Mouse (Mus musculus) limb, embryonic 14.5 days (tissue): Measurements from ENCODE around the gene Ccl26. TPM values are rescaled to one million over a fixed set of nuclear protein-coding genes. Genes with fewer than 3 reads are reported as not detected.
"Not testable (repeated sequence)": the region's sequence is repeated elsewhere in the genome, so short reads cannot be mapped to it uniquely, and the experiment has no call there.

ENCODE experiments used
- ATAC-seq: fragments of 200-750 bp; cut with Nextera tagmentation; 2 replicates; pipeline ENCODE4 v1.8.0; 2017; ENCODE audit warnings: low read depth, moderate number of reproducible peaks, moderate TSS enrichment; ENCODE audit not compliant: low FRiP score
- DNase-seq: peaks from one replicate; pipeline ENCODE4 v3.0.0-alpha.2; 2015; ENCODE audit warnings: low spot score
- H3K27ac ChIP-seq: fragments of 300-500 bp; sonication (generic); replicated peaks from 2 replicates; pipeline ENCODE4 v1.5.1; 2014; ENCODE audit warnings: low read depth, mild to moderate bottlenecking, low read length, moderate library complexity, mixed read lengths
- H3K27me3 ChIP-seq: fragments of 300-500 bp; sonication (generic); 2 replicates; pipeline ENCODE4 v1.6.1; 2014; ENCODE audit warnings: low read length, mixed read lengths; ENCODE audit not compliant: control insufficient read depth, insufficient read depth
- H3K36me3 ChIP-seq: fragments of 300-500 bp; sonication (generic); 2 replicates; pipeline ENCODE4 v1.6.1; 2014; ENCODE audit warnings: mild to moderate bottlenecking, low read length, moderate library complexity, mixed read lengths; ENCODE audit not compliant: control insufficient read depth, insufficient read depth
- H3K4me1 ChIP-seq: fragments of 300-500 bp; sonication (generic); 2 replicates; pipeline ENCODE4 v1.6.1; 2014; ENCODE audit warnings: antibody characterized with exemption, low read length, mixed read lengths; ENCODE audit not compliant: control insufficient read depth, insufficient read depth
- H3K4me2 ChIP-seq: fragments of 300-500 bp; sonication (generic); replicated peaks from 2 replicates; pipeline ENCODE4 v1.6.1; 2014; ENCODE audit warnings: low read depth, mild to moderate bottlenecking, low read length, moderate library complexity; ENCODE audit not compliant: severe bottlenecking
- H3K4me3 ChIP-seq: fragments of 300-500 bp; sonication (generic); replicated peaks from 2 replicates; pipeline ENCODE4 v1.5.1; 2014; ENCODE audit warnings: low read length
- H3K9ac ChIP-seq: fragments of 300-500 bp; sonication (generic); 2 replicates; pipeline ENCODE4 v1.6.1; 2014; ENCODE audit warnings: mild to moderate bottlenecking, low read depth, low read length, moderate library complexity; ENCODE audit not compliant: severe bottlenecking
- H3K9me3 ChIP-seq: fragments of 300-500 bp; sonication (generic); 2 replicates; pipeline ENCODE4 v1.6.1; 2016; ENCODE audit warnings: low read length; ENCODE audit not compliant: control insufficient read depth
- POLR2A ChIP-seq: fragments of 200-500 bp; IDR thresholded peaks from 2 replicates; pipeline ENCODE4 v1.8.0; 2012; ENCODE audit warnings: inconsistent platforms, mild to moderate bottlenecking, moderate library complexity, borderline replicate concordance; ENCODE audit not compliant: insufficient read depth, insufficient read length; ENCODE audit errors: extremely low read depth
- WGBS: fragments of 180-500 bp; shearing (Covaris S2); extraction: QIAGEN DNeasy Blood & Tissue Kit; methylation state at CpG from one replicate; pipeline ENCODE4 v1.1.7; 2014; 5-methylcytosine and 5-hydroxymethylcytosine counted together
- polyA plus RNA-seq, 2 experiments: library from polyadenylated mRNA; depleted of rRNA in 1 of 2; stranded (reverse) in 1 of 2; unstranded in 1 of 2; fragments of >200 nt; fragmentation: Nextera tagmentation in 1 of 2; extraction: Ambion mirVana in 1 of 2; gene quantifications; 2 replicates each; pipeline versions ENCODE4 v1.2.1 to v1.2.3; 2012 to 2014

Gene Ccl26
- not detected in 2 replicates for polyA plus RNA-seq (2012; rRNA removed)
- polyA plus RNA-seq (2014; fragmentation: Nextera tagmentation; extraction: Ambion mirVana), result not detected in 2 replicates

DNA sequence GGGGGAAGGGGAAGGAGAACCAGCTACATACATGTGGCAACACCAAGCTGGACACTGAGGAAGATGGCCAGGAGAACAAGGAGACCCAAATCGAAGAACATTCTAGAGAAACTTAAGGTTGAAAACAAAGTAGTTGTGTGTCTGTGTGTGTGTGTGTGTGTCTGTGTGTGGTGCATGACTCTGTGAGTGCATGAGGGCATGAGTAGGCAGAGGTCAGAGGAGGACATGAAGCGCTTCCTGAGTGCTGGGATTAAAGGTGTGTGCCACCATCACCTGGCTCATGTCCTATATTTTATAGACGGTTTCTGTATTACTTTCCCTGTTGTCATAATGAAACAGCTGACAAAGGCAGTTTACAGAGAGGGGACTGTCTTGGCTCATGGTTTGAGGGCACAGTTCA lies at the start of gene Ccl26:
Gene Ccl26 (minus strand): TSS at position 101 of the 400 bp plus-strand sequence.
- H3K4me2 ChIP-seq, result no peak within 1 kb of the TSS
- no peak within 1 kb of the TSS for H3K9ac ChIP-seq
- no peak for TF ChIP-seq POLR2A
- H3K27ac ChIP-seq, result no peak within 1 kb of the TSS
- no peaks in the 10 kb centered on the region for H3K9me3 ChIP-seq
- no peaks in the 10 kb centered on the region for H3K36me3 ChIP-seq
- DNase-seq, result no peak
- H3K27me3 ChIP-seq, result no peaks in the 10 kb centered on the region
- H3K4me3 ChIP-seq, result no peak within 1 kb of the TSS
- no peak for ATAC-seq
- H3K4me1 ChIP-seq, result no peaks in the 10 kb centered on the region
- WGBS, result 92% methylated on average over 3 of the region's 3 CpGs

DNA sequence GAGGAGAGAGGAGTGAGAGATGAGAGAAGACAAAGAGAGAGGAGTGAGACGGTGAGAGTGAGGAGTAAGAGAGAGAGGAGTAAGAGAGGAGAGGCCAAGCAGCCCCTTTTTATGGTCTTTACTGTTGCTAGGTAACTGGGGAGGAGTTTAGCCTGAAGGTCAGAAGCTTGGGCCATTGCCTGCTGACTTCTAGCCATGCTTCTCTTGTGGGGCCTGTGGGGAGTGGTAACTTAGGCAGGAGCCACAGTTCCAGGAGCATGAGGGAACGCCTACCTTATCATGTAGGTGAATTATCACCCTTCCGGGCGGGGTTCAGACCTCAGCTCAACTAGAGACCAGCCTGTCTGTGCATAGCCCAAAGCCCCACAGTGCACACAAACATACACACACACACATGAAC lies 46.4 kb upstream of the Ccl26 start:
- H3K27me3 ChIP-seq, result no peaks in the 10 kb centered on the region
- WGBS, result 77% methylated on average over 4 of the region's 4 CpGs
- H3K9ac ChIP-seq, result no peak overlapping the region
- H3K4me1 ChIP-seq, result no peaks in the 10 kb centered on the region
- TF ChIP-seq POLR2A, result no peak
- H3K4me2 ChIP-seq, result no peak overlapping the region
- no peak overlapping the region for H3K27ac ChIP-seq
- no peak overlapping the region for H3K4me3 ChIP-seq
- H3K36me3 ChIP-seq, result no peaks in the 10 kb centered on the region
- DNase-seq (no peak), ATAC-seq (no peak)
- H3K9me3 ChIP-seq, result no peaks in the 10 kb centered on the region

DNA sequence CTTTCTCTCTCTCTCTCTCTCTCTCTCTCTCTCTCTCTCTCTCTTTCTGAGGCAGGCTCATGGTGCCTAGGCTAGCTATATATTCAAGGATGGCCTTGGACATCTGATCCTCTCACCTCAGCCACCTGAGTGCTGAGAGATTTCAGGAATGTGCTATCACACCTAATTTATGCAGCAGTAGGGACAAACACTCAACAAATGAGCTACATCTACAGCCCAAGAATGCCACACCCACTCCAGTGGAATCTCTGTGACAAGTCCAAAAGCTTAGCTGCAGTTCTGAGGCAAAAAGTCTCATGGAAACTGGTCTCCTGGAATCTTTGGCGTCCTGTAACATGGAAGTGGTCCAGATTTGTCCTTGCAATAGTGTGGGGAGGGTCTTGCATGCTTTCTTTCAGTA lies 44.2 kb upstream of the Ccl26 start:
- Histone ChIP-seq H3K36me3 (no peaks in the 10 kb centered on the region), H3K4me1 (no peaks in the 10 kb centered on the region), H3K27ac (no peak overlapping the region), H3K9ac (no peak overlapping the region), H3K4me2 (no peak overlapping the region), H3K9me3 (0 out of 2 replicates have a peak, but pooled peaks cover 5% of the 10 kb centered on the region), H3K4me3 (no peak overlapping the region), H3K27me3 (no peaks in the 10 kb centered on the region)
- WGBS, result 48% methylated on average over 1 of the region's 1 CpGs
- no peak for ATAC-seq
- no peak for DNase-seq
- no peak for TF ChIP-seq POLR2A

DNA sequence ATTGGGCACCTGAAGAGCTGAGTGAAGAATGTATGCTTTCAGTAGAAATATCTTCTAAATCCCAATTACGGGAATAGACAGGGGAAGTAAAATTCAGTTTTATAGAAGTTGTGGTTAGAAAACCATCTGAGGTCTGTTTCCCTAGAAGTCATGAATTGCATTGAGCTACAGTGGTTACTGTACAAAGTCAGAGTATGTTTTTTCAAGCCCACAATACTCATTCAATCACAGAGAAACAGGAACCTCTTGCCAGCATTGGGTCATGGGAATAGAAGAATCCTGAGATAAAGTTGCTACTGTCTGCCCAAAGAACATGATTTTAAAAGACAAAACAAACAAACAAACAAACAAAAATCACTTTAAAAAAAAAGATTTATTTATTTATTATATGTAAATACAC lies 43.3 kb upstream of the Ccl26 start:
- H3K9ac ChIP-seq, H3K27me3 ChIP-seq, DNase-seq, H3K36me3 ChIP-seq, H3K4me3 ChIP-seq, H3K4me1 ChIP-seq, ATAC-seq, H3K27ac ChIP-seq, H3K9me3 ChIP-seq, H3K4me2 ChIP-seq: not testable (repeated sequence)
- no CpG with 5 or more reads among the region's 1 CpGs for WGBS

DNA sequence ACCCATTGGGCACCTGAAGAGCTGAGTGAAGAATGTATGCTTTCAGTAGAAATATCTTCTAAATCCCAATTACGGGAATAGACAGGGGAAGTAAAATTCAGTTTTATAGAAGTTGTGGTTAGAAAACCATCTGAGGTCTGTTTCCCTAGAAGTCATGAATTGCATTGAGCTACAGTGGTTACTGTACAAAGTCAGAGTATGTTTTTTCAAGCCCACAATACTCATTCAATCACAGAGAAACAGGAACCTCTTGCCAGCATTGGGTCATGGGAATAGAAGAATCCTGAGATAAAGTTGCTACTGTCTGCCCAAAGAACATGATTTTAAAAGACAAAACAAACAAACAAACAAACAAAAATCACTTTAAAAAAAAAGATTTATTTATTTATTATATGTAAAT lies 41.3 kb upstream of the Ccl26 start:
- not testable (repeated sequence) for H3K36me3 ChIP-seq, H3K4me3 ChIP-seq, H3K4me1 ChIP-seq, H3K27me3 ChIP-seq, H3K27ac ChIP-seq, H3K4me2 ChIP-seq, ATAC-seq, H3K9me3 ChIP-seq, H3K9ac ChIP-seq, DNase-seq
- no CpG with 5 or more reads among the region's 1 CpGs for WGBS
